Mouse (Mus musculus): ENCODE measurements around the gene Ercc2. TPM values are rescaled to one million over a fixed set of nuclear protein-coding genes. Genes with fewer than 3 reads are reported as not detected.

The Ercc2 gene
- polyA plus RNA-seq, 1 experiment from 2014 or later, result 11.9 TPM

GRCm38 (mm10) chr7:19426349-19426748 is 44.5 kb downstream of the Ercc2 start:
- H3K9me3 ChIP-seq (ENCODE audit: control insufficient read depth, low read length), result no peaks in the 10 kb centered on the region
- ATAC-seq (ENCODE audit: low FRiP score, low TSS enrichment), result no peak
- 78% methylated on average over 6 of the region's 6 CpGs for WGBS
- no peaks in the 10 kb centered on the region for H3K4me1 ChIP-seq (ENCODE audit: control insufficient read depth, insufficient read depth, low read length)
- H3K4me2 ChIP-seq (replicated peaks; ENCODE audit: low read depth, low read length), result no peak overlapping the region
- H3K4me3 ChIP-seq (ENCODE audit: low read length), result no peak overlapping the region
- H3K9ac ChIP-seq (ENCODE audit: low read depth, low read length), result no peak overlapping the region
- H3K36me3 ChIP-seq (ENCODE audit: control insufficient read depth, insufficient read depth, low read length), result peaks cover 66% of the 10 kb centered on the region
- peaks cover 4% of the 10 kb centered on the region for H3K27me3 ChIP-seq (ENCODE audit: control insufficient read depth, insufficient read depth, low read length)
- H3K27ac ChIP-seq (ENCODE audit: low read depth, low read length), result no peak overlapping the region

GRCm38 (mm10) chr7:19426888-19427287 is 45.1 kb downstream of the Ercc2 start:
- ATAC-seq (ENCODE audit: low FRiP score, low TSS enrichment), result no peak
- no peak overlapping the region for H3K27ac ChIP-seq (ENCODE audit: low read depth, low read length)
- 91% methylated on average over 6 of the region's 6 CpGs for WGBS

GRCm38 (mm10) chr7:19427999-19428650 is 46.3 kb downstream of the Ercc2 start:
- Histone ChIP-seq H3K9ac (ENCODE audit: low read depth, low read length) (no peak overlapping the region), H3K27ac (ENCODE audit: low read depth, low read length) (no peak overlapping the region), H3K27me3 (ENCODE audit: control insufficient read depth, insufficient read depth, low read length) (no peaks in the 10 kb centered on the region), H3K36me3 (ENCODE audit: control insufficient read depth, insufficient read depth, low read length) (peaks cover 84% of the 10 kb centered on the region), H3K4me1 (ENCODE audit: control insufficient read depth, insufficient read depth, low read length) (no peaks in the 10 kb centered on the region), H3K4me2 (replicated peaks; ENCODE audit: low read depth, low read length) (no peak overlapping the region), H3K9me3 (ENCODE audit: control insufficient read depth, low read length) (no peaks in the 10 kb centered on the region; the same call in 1 of the 2 replicates), H3K4me3 (ENCODE audit: low read length) (no peak overlapping the region)
- no peak for ATAC-seq (ENCODE audit: low FRiP score, low TSS enrichment)
- 79% methylated on average over 15 of the region's 15 CpGs for WGBS

More at GRCm38 (mm10) chr7:19426888-19427287, 45.1 kb downstream of the Ercc2 start:
- Histone ChIP-seq H3K27me3 (ENCODE audit: control insufficient read depth, insufficient read depth, low read length) (no peaks in the 10 kb centered on the region), H3K4me2 (replicated peaks; ENCODE audit: low read depth, low read length) (no peak overlapping the region), H3K4me1 (ENCODE audit: control insufficient read depth, insufficient read depth, low read length) (no peaks in the 10 kb centered on the region), H3K9me3 (ENCODE audit: control insufficient read depth, low read length) (no peaks in the 10 kb centered on the region), H3K4me3 (ENCODE audit: low read length) (no peak overlapping the region), H3K9ac (ENCODE audit: low read depth, low read length) (no peak overlapping the region), H3K36me3 (ENCODE audit: control insufficient read depth, insufficient read depth, low read length) (peaks cover 71% of the 10 kb centered on the region)

GRCm38 (mm10) chr7:19429726-19430125 is 47.9 kb downstream of the Ercc2 start:
- H3K4me3 ChIP-seq (ENCODE audit: low read length), result no peak overlapping the region
- H3K4me2 ChIP-seq (replicated peaks; ENCODE audit: low read depth, low read length), result no peak overlapping the region
- no peak for ATAC-seq (ENCODE audit: low FRiP score, low TSS enrichment)
- no peaks in the 10 kb centered on the region for H3K4me1 ChIP-seq (ENCODE audit: control insufficient read depth, insufficient read depth, low read length)
- peaks cover 99% of the 10 kb centered on the region for H3K36me3 ChIP-seq (ENCODE audit: control insufficient read depth, insufficient read depth, low read length)
- H3K27ac ChIP-seq (ENCODE audit: low read depth, low read length), result no peak overlapping the region
- no peaks in the 10 kb centered on the region for H3K27me3 ChIP-seq (ENCODE audit: control insufficient read depth, insufficient read depth, low read length)
- no peak overlapping the region for H3K9ac ChIP-seq (ENCODE audit: low read depth, low read length)
- no peaks in the 10 kb centered on the region; the same call in 1 of the 2 replicates for H3K9me3 ChIP-seq (ENCODE audit: control insufficient read depth, low read length)
- 77% methylated on average over 8 of the region's 8 CpGs for WGBS

GRCm38 (mm10) chr7:19430402-19430801 is 48.6 kb downstream of the Ercc2 start:
- no peak for ATAC-seq (ENCODE audit: low FRiP score, low TSS enrichment)
- no peaks in the 10 kb centered on the region; the same call in 1 of the 2 replicates for H3K9me3 ChIP-seq (ENCODE audit: control insufficient read depth, low read length)
- no peaks in the 10 kb centered on the region for H3K27me3 ChIP-seq (ENCODE audit: control insufficient read depth, insufficient read depth, low read length)
- H3K9ac ChIP-seq (ENCODE audit: low read depth, low read length), result no peak overlapping the region
- no peak overlapping the region for H3K4me2 ChIP-seq (replicated peaks; ENCODE audit: low read depth, low read length)
- H3K4me3 ChIP-seq (ENCODE audit: low read length), result no peak overlapping the region
- H3K36me3 ChIP-seq (ENCODE audit: control insufficient read depth, insufficient read depth, low read length), result peaks cover 100% of the 10 kb centered on the region
- 95% methylated on average over 6 of the region's 6 CpGs for WGBS
- H3K27ac ChIP-seq (ENCODE audit: low read depth, low read length), result no peak overlapping the region
- no peaks in the 10 kb centered on the region for H3K4me1 ChIP-seq (ENCODE audit: control insufficient read depth, insufficient read depth, low read length)

GRCm38 (mm10) chr7:19432475-19432874 is 50.7 kb downstream of the Ercc2 start:
- Histone ChIP-seq H3K36me3 (ENCODE audit: control insufficient read depth, insufficient read depth, low read length) (peaks cover 98% of the 10 kb centered on the region), H3K9me3 (ENCODE audit: control insufficient read depth, low read length) (no peaks in the 10 kb centered on the region; the same call in 1 of the 2 replicates), H3K4me3 (ENCODE audit: low read length) (no peak overlapping the region), H3K9ac (ENCODE audit: low read depth, low read length) (no peak overlapping the region), H3K4me1 (ENCODE audit: control insufficient read depth, insufficient read depth, low read length) (no peaks in the 10 kb centered on the region), H3K27me3 (ENCODE audit: control insufficient read depth, insufficient read depth, low read length) (no peaks in the 10 kb centered on the region), H3K4me2 (replicated peaks; ENCODE audit: low read depth, low read length) (no peak overlapping the region), H3K27ac (ENCODE audit: low read depth, low read length) (no peak overlapping the region)
- 96% methylated on average over 2 of the region's 2 CpGs for WGBS
- ATAC-seq (ENCODE audit: low FRiP score, low TSS enrichment), result no peak

- H3K4me3 ChIP-seq (ENCODE audit: low read length), result no peak overlapping the region
- 98% methylated on average over 2 of the region's 2 CpGs for WGBS
- no peak overlapping the region for H3K4me2 ChIP-seq (replicated peaks; ENCODE audit: low read depth, low read length)
- peaks cover 87% of the 10 kb centered on the region for H3K36me3 ChIP-seq (ENCODE audit: control insufficient read depth, insufficient read depth, low read length)
- H3K9me3 ChIP-seq (ENCODE audit: control insufficient read depth, low read length), result no peaks in the 10 kb centered on the region; the same call in 1 of the 2 replicates
- H3K9ac ChIP-seq (ENCODE audit: low read depth, low read length), result no peak overlapping the region
- H3K4me1 ChIP-seq (ENCODE audit: control insufficient read depth, insufficient read depth, low read length), result no peaks in the 10 kb centered on the region
- H3K27me3 ChIP-seq (ENCODE audit: control insufficient read depth, insufficient read depth, low read length), result no peaks in the 10 kb centered on the region
- no peak overlapping the region for H3K27ac ChIP-seq (ENCODE audit: low read depth, low read length)
- ATAC-seq (ENCODE audit: low FRiP score, low TSS enrichment), result no peak
Measured at GRCm38 (mm10) chr7:19436276-19436675, 54.5 kb downstream of the Ercc2 start.

- no peak overlapping the region for H3K27ac ChIP-seq (ENCODE audit: low read depth, low read length)
- H3K4me3 ChIP-seq (ENCODE audit: low read length), result no peak overlapping the region
- no peak for ATAC-seq (ENCODE audit: low FRiP score, low TSS enrichment)
- no peak overlapping the region for H3K9ac ChIP-seq (ENCODE audit: low read depth, low read length)
- H3K27me3 ChIP-seq (ENCODE audit: control insufficient read depth, insufficient read depth, low read length), result no peaks in the 10 kb centered on the region
- peaks cover 87% of the 10 kb centered on the region for H3K36me3 ChIP-seq (ENCODE audit: control insufficient read depth, insufficient read depth, low read length)
- no peaks in the 10 kb centered on the region; the same call in 1 of the 2 replicates for H3K9me3 ChIP-seq (ENCODE audit: control insufficient read depth, low read length)
- no peak overlapping the region for H3K4me2 ChIP-seq (replicated peaks; ENCODE audit: low read depth, low read length)
- WGBS, result 87% methylated on average over 9 of the region's 9 CpGs
- no peaks in the 10 kb centered on the region for H3K4me1 ChIP-seq (ENCODE audit: control insufficient read depth, insufficient read depth, low read length)
Measured at GRCm38 (mm10) chr7:19437048-19437447, 55.2 kb downstream of the Ercc2 start.

- Histone ChIP-seq H3K4me3 (ENCODE audit: low read length) (no peak overlapping the region), H3K36me3 (ENCODE audit: control insufficient read depth, insufficient read depth, low read length) (peaks cover 66% of the 10 kb centered on the region), H3K4me1 (ENCODE audit: control insufficient read depth, insufficient read depth, low read length) (no peaks in the 10 kb centered on the region), H3K9me3 (ENCODE audit: control insufficient read depth, low read length) (no peaks in the 10 kb centered on the region), H3K27me3 (ENCODE audit: control insufficient read depth, insufficient read depth, low read length) (no peaks in the 10 kb centered on the region), H3K27ac (ENCODE audit: low read depth, low read length) (no peak overlapping the region), H3K9ac (ENCODE audit: low read depth, low read length) (no peak overlapping the region), H3K4me2 (replicated peaks; ENCODE audit: low read depth, low read length) (no peak overlapping the region)
- no peak for ATAC-seq (ENCODE audit: low FRiP score, low TSS enrichment)
- WGBS, result 82% methylated on average over 9 of the region's 9 CpGs
Measured at GRCm38 (mm10) chr7:19441448-19442091, 59.8 kb downstream of the Ercc2 start.

All from kidney, embryonic 14.5 days (tissue).